Comparison of ENCODE assay signal across 21 mouse cellular contexts in genomic region chr7:139453198-139453597, GRCm38 (mm10).
A peak's percentile ranks its signal among the peaks of the same experiment; 100 is the strongest.
DNase-seq lines count a peak whose midpoint lies in the region; ATAC-seq and TF ChIP-seq lines count a peak whose summit lies in the region.
"Had no signal": no experiment of that assay in that cellular context is flagged by ENCODE, and none has a peak within 500 bp of the region (broad histone marks: within the 10 kb centered on the region; RNA-seq: fewer than 3 reads in every experiment).

No protein-coding gene starts in this region.

- no peak for TF ChIP-seq CTCF in heart, adult 2 months (IDR thresholded peaks at IDR 0.05)
- no peak for TF ChIP-seq CTCF in lung, postnatal 0 days (IDR thresholded peaks at IDR 0.05)
- no peak for TF ChIP-seq CTCF in lung, adult 2 months (IDR thresholded peaks at IDR 0.05; ENCODE audit: insufficient read depth, low read length)
- TF ChIP-seq CTCF in small intestine, adult 2 months (IDR thresholded peaks at IDR 0.05; ENCODE audit: extremely low read depth, insufficient read length, insufficient replicate concordance, low read depth, low read length): no peak

- 71% methylated on average over 1 of the region's 1 CpGs for WGBS in heart, embryonic 11.5 days (ENCODE audit: insufficient replicate concordance)
- 14% methylated on average over 1 of the region's 1 CpGs for WGBS in heart, adult 2 months
- WGBS in lung, postnatal 0 days: 39% methylated on average over 1 of the region's 1 CpGs
- 6% methylated on average over 1 of the region's 1 CpGs for whole genome bisulfite sequencing in lung, adult 2 months
- WGBS in intestine, embryonic 16.5 days: 43% methylated on average over 1 of the region's 1 CpGs
- 18% methylated on average over 1 of the region's 1 CpGs for WGBS in small intestine, adult 2 months
- 55% methylated on average over 1 of the region's 1 CpGs for WGBS in liver, embryonic 11.5 days

- no peaks in the 10 kb centered on the region for H3K36me3 ChIP-seq in heart, embryonic 11.5 days (ENCODE audit: control insufficient read depth, insufficient read depth, low read length)
- no peaks in the 10 kb centered on the region; the same call in 1 of the 2 replicates for H3K36me3 ChIP-seq in heart, adult 2 months (ENCODE audit: control insufficient read depth, insufficient read depth, low read length)
- no peaks in the 10 kb centered on the region for H3K36me3 ChIP-seq in lung, postnatal 0 days (ENCODE audit: insufficient read depth, low read length)
- no peaks in the 10 kb centered on the region for H3K36me3 ChIP-seq in intestine, embryonic 16.5 days (ENCODE audit: control insufficient read depth, insufficient read depth, low read length)
- H3K36me3 ChIP-seq in small intestine, adult 2 months (ENCODE audit: control insufficient read depth, insufficient read depth, low read length): no peaks in the 10 kb centered on the region
- H3K36me3 ChIP-seq in liver, embryonic 11.5 days (ENCODE audit: control insufficient read depth, insufficient read depth, low read length): no peaks in the 10 kb centered on the region
- H3K36me3 ChIP-seq: embryonic facial prominence, embryonic 12.5 days; forebrain, embryonic 15.5 days; hindbrain, embryonic 10.5 days had no signal

- no peak for TF ChIP-seq POLR2A in heart, adult 2 months (IDR thresholded peaks at IDR 0.05; ENCODE audit: insufficient read depth, low read depth, low read length)
- TF ChIP-seq POLR2A in lung, adult 2 months (IDR thresholded peaks at IDR 0.05; ENCODE audit: borderline replicate concordance, extremely low read depth, low read depth, low read length): no peak
- no peak for TF ChIP-seq POLR2A in small intestine, adult 2 months (IDR thresholded peaks at IDR 0.05; ENCODE audit: low read depth, low read length)

- H3K27ac ChIP-seq in heart, embryonic 11.5 days (ENCODE audit: low read depth, low read length): peak overlapping the region; percentile 17; the same call in 1 of the 2 replicates
- no peak overlapping the region for H3K27ac ChIP-seq in heart, adult 2 months
- no peak overlapping the region for H3K27ac ChIP-seq in lung, postnatal 0 days (ENCODE audit: low read length)
- H3K27ac ChIP-seq in intestine, embryonic 16.5 days (ENCODE audit: low read length): no peak overlapping the region
- H3K27ac ChIP-seq in small intestine, adult 2 months (ENCODE audit: insufficient read depth, low read depth, low read length): peak overlapping the region; percentile 76
- H3K27ac ChIP-seq in liver, embryonic 11.5 days (ENCODE audit: low read depth, low read length): no peak overlapping the region
- H3K27ac ChIP-seq: embryonic facial prominence, embryonic 12.5 days; forebrain, embryonic 15.5 days; hindbrain, embryonic 10.5 days; hindbrain, embryonic 14.5 days had no signal

- H3K9ac ChIP-seq in heart, embryonic 11.5 days (ENCODE audit: low read depth, low read length): no peak overlapping the region
- H3K9ac ChIP-seq in heart, adult 2 months (ENCODE audit: low read depth, low read length): no peak overlapping the region
- H3K9ac ChIP-seq in lung, postnatal 0 days (replicated peaks; ENCODE audit: low read depth): no peak overlapping the region
- H3K9ac ChIP-seq in intestine, embryonic 16.5 days (ENCODE audit: low read depth, low read length): no peak overlapping the region
- no peak overlapping the region for H3K9ac ChIP-seq in liver, embryonic 11.5 days (ENCODE audit: low read depth, low read length)
- H3K9ac ChIP-seq: embryonic facial prominence, embryonic 12.5 days; forebrain, embryonic 15.5 days; hindbrain, embryonic 14.5 days had no signal

- no peaks in the 10 kb centered on the region for H3K27me3 ChIP-seq in heart, embryonic 11.5 days (ENCODE audit: control insufficient read depth, insufficient read depth, low read length)
- H3K27me3 ChIP-seq in heart, adult 2 months (ENCODE audit: control insufficient read depth, insufficient read depth, low read length): no peaks in the 10 kb centered on the region
- H3K27me3 ChIP-seq in lung, postnatal 0 days (replicated peaks; ENCODE audit: insufficient read depth, low read length): no peaks in the 10 kb centered on the region
- no peaks in the 10 kb centered on the region for H3K27me3 ChIP-seq in intestine, embryonic 16.5 days (replicated peaks; ENCODE audit: control insufficient read depth, insufficient read depth, low read length)
- H3K27me3 ChIP-seq in small intestine, adult 2 months (ENCODE audit: control insufficient read depth, insufficient read depth, low read length): no peaks in the 10 kb centered on the region
- H3K27me3 ChIP-seq in liver, embryonic 11.5 days (replicated peaks; ENCODE audit: control insufficient read depth, insufficient read depth, low read length): no peaks in the 10 kb centered on the region
- H3K27me3 ChIP-seq: CH12.LX; embryonic facial prominence, embryonic 12.5 days; forebrain, embryonic 15.5 days; Patski had no signal

- H3K4me1 ChIP-seq in heart, embryonic 11.5 days (ENCODE audit: control insufficient read depth, insufficient read depth, low read length): peaks cover 43% of the 10 kb centered on the region
- H3K4me1 ChIP-seq in heart, adult 2 months (ENCODE audit: control insufficient read depth, insufficient read depth, low read length): peaks cover 33% of the 10 kb centered on the region
- H3K4me1 ChIP-seq in lung, postnatal 0 days (ENCODE audit: insufficient read depth, low read depth, low read length): peaks cover 11% of the 10 kb centered on the region; the same call in 1 of the 2 replicates
- H3K4me1 ChIP-seq in lung, adult 2 months (ENCODE audit: control insufficient read depth, insufficient read depth, low read length): peaks cover 13% of the 10 kb centered on the region
- H3K4me1 ChIP-seq in intestine, embryonic 16.5 days (ENCODE audit: control insufficient read depth, insufficient read depth, low read length): peaks cover 15% of the 10 kb centered on the region
- peaks cover 36% of the 10 kb centered on the region for H3K4me1 ChIP-seq in small intestine, adult 2 months (ENCODE audit: control insufficient read depth, insufficient read depth, insufficient read length, low read length)
- H3K4me1 ChIP-seq in liver, embryonic 11.5 days (replicated peaks; ENCODE audit: control insufficient read depth, insufficient read depth, low read length): 0 out of 2 replicates have a peak, but pooled peaks cover 2% of the 10 kb centered on the region
- H3K4me1 ChIP-seq: embryonic facial prominence, embryonic 12.5 days; forebrain, embryonic 15.5 days had no signal

- intact Hi-C loops in heart, adult 2 months (cut with DNase I): no loop called here

- H3K4me2 ChIP-seq in heart, embryonic 11.5 days: no peak overlapping the region
- H3K4me2 ChIP-seq in lung, postnatal 0 days (replicated peaks; ENCODE audit: low read depth, low read length): no peak overlapping the region
- no peak overlapping the region for H3K4me2 ChIP-seq in intestine, embryonic 16.5 days (ENCODE audit: low read depth, low read length)
- H3K4me2 ChIP-seq in liver, embryonic 11.5 days: no peak overlapping the region
- H3K4me2 ChIP-seq: embryonic facial prominence, embryonic 12.5 days; forebrain, embryonic 15.5 days; hindbrain, embryonic 14.5 days had no signal

- peaks cover 15% of the 10 kb centered on the region for H3K79me2 ChIP-seq in heart, adult 2 months (replicated peaks; ENCODE audit: control insufficient read depth, insufficient read depth, low read length)

- TF ChIP-seq EP300 in heart, adult 2 months (IDR thresholded peaks at IDR 0.05; ENCODE audit: insufficient read depth, low read depth, low read length): no peak
- TF ChIP-seq EP300 in lung, postnatal 0 days (IDR thresholded peaks at IDR 0.05): no peak

- no peaks in the 10 kb centered on the region for H3K9me3 ChIP-seq in heart, embryonic 11.5 days (replicated peaks; ENCODE audit: control insufficient read depth, low read length)
- H3K9me3 ChIP-seq in lung, postnatal 0 days (ENCODE audit: low read length): no peaks in the 10 kb centered on the region
- no peaks in the 10 kb centered on the region for H3K9me3 ChIP-seq in intestine, embryonic 16.5 days (ENCODE audit: control insufficient read depth, low read length)
- H3K9me3 ChIP-seq in liver, embryonic 11.5 days (ENCODE audit: control insufficient read depth, low read length): no peaks in the 10 kb centered on the region
- H3K9me3 ChIP-seq: embryonic facial prominence, embryonic 12.5 days; forebrain, embryonic 15.5 days; hindbrain, embryonic 10.5 days had no signal

- no peak for ATAC-seq in heart, embryonic 11.5 days (replicated peaks; ENCODE audit: insufficient number of reproducible peaks, low FRiP score, low TSS enrichment)
- no peak for ATAC-seq in lung, postnatal 0 days
- peak; percentile 60 for ATAC-seq in intestine, embryonic 16.5 days
- ATAC-seq in liver, embryonic 11.5 days (replicated peaks; ENCODE audit: low FRiP score): no peak
- ATAC-seq: activated CD4-positive, CD25-positive, alpha-beta regulatory T cell, adult 4 months; forebrain, embryonic 15.5 days; Patski had no signal

- DNase-seq in heart, adult 2 months: no peak
- DNase-seq in lung, postnatal 0 days (ENCODE audit: low spot score): peak; percentile 11
- no peak for DNase-seq in lung, adult 2 months
- DNase-seq in urinary bladder, postnatal 36 days (ENCODE audit: low spot score in 2 of 2): no peak
- DNase-seq in liver, embryonic 11.5 days (ENCODE audit: low spot score): no peak
- DNase-seq: adrenal gland, postnatal 14 days; cerebellum, adult 18-20 months; cerebellum, adult 9-11 months; gastrocnemius, postnatal 10 days; heart, adult 18-20 months; kidney, adult 11 months had no signal

- H3K4me3 ChIP-seq in heart, embryonic 11.5 days (ENCODE audit: low read depth, low read length): no peak overlapping the region
- no peak overlapping the region for H3K4me3 ChIP-seq in heart, adult 2 months
- no peak overlapping the region for H3K4me3 ChIP-seq in lung, postnatal 0 days (ENCODE audit: low read depth, low read length)
- H3K4me3 ChIP-seq in lung, adult 2 months (replicated peaks; ENCODE audit: extremely low read depth, low read depth, low read length): no peak overlapping the region
- H3K4me3 ChIP-seq in intestine, embryonic 16.5 days (ENCODE audit: low read length): no peak overlapping the region
- H3K4me3 ChIP-seq in small intestine, adult 2 months (ENCODE audit: low read depth, low read length): no peak overlapping the region
- H3K4me3 ChIP-seq in liver, embryonic 11.5 days (ENCODE audit: low read depth, low read length): no peak overlapping the region
- H3K4me3 ChIP-seq: embryonic facial prominence, embryonic 12.5 days; forebrain, embryonic 15.5 days; hindbrain, embryonic 10.5 days had no signal

Comparison
In these comparisons a context has a peak if more than half of its experiments do, and no peak if none do; other contexts are left out.
1. H3K27ac ChIP-seq: peak in heart, embryonic 11.5 days (single experiment) and small intestine, adult 2 months (single experiment); none in heart, adult 2 months (single experiment), lung, postnatal 0 days (single experiment), intestine, embryonic 16.5 days (single experiment) and liver, embryonic 11.5 days (single experiment).